ENCODE assay signal across 30 mouse cellular contexts in genomic region chr2:76592401-76592924, GRCm38 (mm10). TPM values are rescaled to one million over a fixed set of nuclear protein-coding genes. Genes with fewer than 3 reads are reported as not detected.
DNase-seq lines count a peak whose midpoint lies in the region; ATAC-seq and TF ChIP-seq lines count a peak whose summit lies in the region.
"Had no signal": no experiment of that assay in that cellular context is flagged by ENCODE, and none has a peak within 500 bp of the region (broad histone marks: within the 10 kb centered on the region; RNA-seq: fewer than 3 reads in every experiment).

No protein-coding gene starts in this region.

- H3K4me2 ChIP-seq in lung, embryonic 15.5 days: no peak overlapping the region
- H3K4me2 ChIP-seq: embryonic facial prominence, embryonic 13.5 days; forebrain, embryonic 13.5 days; heart, embryonic 11.5 days; hindbrain, embryonic 13.5 days had no signal

- peaks cover 3% of the 10 kb centered on the region; the same call in 1 of the 2 replicates for H3K36me3 ChIP-seq in kidney, adult 2 months (ENCODE audit: control insufficient read depth, insufficient read depth, low read length)
- H3K36me3 ChIP-seq in lung, embryonic 15.5 days: no peaks in the 10 kb centered on the region
- H3K36me3 ChIP-seq: forebrain, embryonic 10.5 days; hindbrain, embryonic 10.5 days had no signal

- intact Hi-C loops in heart, postnatal 10 days (cut with DNase I): no loop called here

- no peaks in the 10 kb centered on the region for H3K4me1 ChIP-seq in kidney, adult 2 months (ENCODE audit: control insufficient read depth, insufficient read depth, low read length)
- H3K4me1 ChIP-seq in lung, embryonic 15.5 days: peaks cover 10% of the 10 kb centered on the region; the same call in 1 of the 2 replicates
- H3K4me1 ChIP-seq in lung, adult 2 months (ENCODE audit: control insufficient read depth, insufficient read depth, low read length): peaks cover 5% of the 10 kb centered on the region
- H3K4me1 ChIP-seq: forebrain, embryonic 13.5 days; hindbrain, embryonic 10.5 days; hindbrain, embryonic 13.5 days had no signal

- TF ChIP-seq POLR2A in kidney, adult 2 months (IDR thresholded peaks at IDR 0.05; ENCODE audit: low read depth, low read length): no peak
- TF ChIP-seq POLR2A in lung, adult 2 months (IDR thresholded peaks at IDR 0.05; ENCODE audit: borderline replicate concordance, extremely low read depth, low read depth, low read length): no peak

- H3K27ac ChIP-seq in kidney, adult 2 months (ENCODE audit: insufficient read depth, low read depth, low read length): no peak overlapping the region
- H3K27ac ChIP-seq in lung, embryonic 15.5 days: 0 out of 2 replicates have a peak overlapping the region, but pooled peaks have one; percentile 19
- H3K27ac ChIP-seq: embryonic facial prominence, embryonic 10.5 days; embryonic facial prominence, embryonic 13.5 days; forebrain, embryonic 10.5 days; forebrain, embryonic 13.5 days; hindbrain, embryonic 10.5 days; hindbrain, embryonic 13.5 days had no signal

- no peak for TF ChIP-seq CTCF in kidney, adult 2 months (conservative IDR thresholded peaks at IDR 0.05; ENCODE audit: insufficient read depth, insufficient read length, low read depth, low read length)
- TF ChIP-seq CTCF in lung, adult 2 months (IDR thresholded peaks at IDR 0.05; ENCODE audit: insufficient read depth, low read length): no peak

- no peaks in the 10 kb centered on the region for H3K9me3 ChIP-seq in lung, embryonic 15.5 days
- H3K9me3 ChIP-seq: embryonic facial prominence, embryonic 10.5 days; embryonic facial prominence, embryonic 13.5 days; forebrain, embryonic 10.5 days; forebrain, embryonic 13.5 days; hindbrain, embryonic 10.5 days; hindbrain, embryonic 13.5 days had no signal

- no peaks in the 10 kb centered on the region for H3K27me3 ChIP-seq in kidney, adult 2 months (replicated peaks; ENCODE audit: control insufficient read depth, insufficient read depth, low read length)
- no peaks in the 10 kb centered on the region for H3K27me3 ChIP-seq in lung, embryonic 15.5 days
- H3K27me3 ChIP-seq: embryonic facial prominence, embryonic 13.5 days; forebrain, embryonic 13.5 days; hindbrain, embryonic 13.5 days had no signal

- no peak overlapping the region for H3K9ac ChIP-seq in lung, embryonic 15.5 days
- H3K9ac ChIP-seq: embryonic facial prominence, embryonic 13.5 days; forebrain, embryonic 13.5 days; hindbrain, embryonic 13.5 days had no signal

- DNase-seq in kidney, adult 2 months: peak; percentile 31
- no peak for DNase-seq in kidney, postnatal 36 days
- no peak for DNase-seq in lung, adult 2 months
- peak; percentile 25 for DNase-seq in lung, postnatal 10 days
- peak; percentile 21 to 62 for DNase-seq in lung, postnatal 4 days
- DNase-seq in heart, postnatal 10 days: no peak
- DNase-seq in cerebellum, postnatal 25 days: no peak
- DNase-seq: adrenal gland, adult 8-10 months; adrenal gland, postnatal 25 days; cerebellum, adult 18-20 months; cerebellum, adult 9-10 months; cerebellum, postnatal 36 days; embryo, embryonic 11 days; gastrocnemius, postnatal 14 days; heart, adult 11 months; heart, postnatal 36 days had no signal

- H3K4me3 ChIP-seq in kidney, adult 2 months (ENCODE audit: insufficient read depth, low read depth, low read length): no peak overlapping the region
- H3K4me3 ChIP-seq in lung, embryonic 15.5 days: no peak overlapping the region
- no peak overlapping the region for H3K4me3 ChIP-seq in lung, adult 2 months (replicated peaks; ENCODE audit: extremely low read depth, low read depth, low read length)
- H3K4me3 ChIP-seq: embryonic facial prominence, embryonic 10.5 days; embryonic facial prominence, embryonic 13.5 days; forebrain, embryonic 10.5 days; forebrain, embryonic 13.5 days; hindbrain, embryonic 10.5 days; hindbrain, embryonic 13.5 days had no signal

- ATAC-seq in lung, embryonic 15.5 days (ENCODE audit: borderline replicate concordance, extremely low read depth, low FRiP score, low TSS enrichment): no peak
- ATAC-seq: forebrain, embryonic 13.5 days; forebrain, embryonic 16.5 days; hindbrain, embryonic 16.5 days had no signal

- WGBS in kidney, adult 2 months: 47% methylated on average over 3 of the region's 3 CpGs
- 50% methylated on average over 3 of the region's 3 CpGs for WGBS in lung, embryonic 15.5 days
- WGBS in lung, adult 2 months: 59% methylated on average over 3 of the region's 3 CpGs

RNA-seq across cellular contexts. Expression of gene Prkra, which starts 55.4 kb away (rescaled TPM):
- 15.3 and 17.0 TPM in 2 replicates for polyA plus RNA-seq in kidney, adult 2 months (2012; rRNA removed)
- polyA plus RNA-seq in lung, embryonic 15.5 days (2015; fragmentation: Nextera tagmentation; extraction: Ambion mirVana): 68.2 and 73.7 TPM in 2 replicates
- polyA plus RNA-seq in lung, adult 2 months (2012; rRNA removed): 11.2 and 11.6 TPM in 2 replicates
- 10 to 100 TPM; 16.4 to 18.4 TPM for total RNA-seq in heart, postnatal 10 days (2021)

RNA-seq across cellular contexts. Expression of gene Pjvk, which starts 55.8 kb away (rescaled TPM):
- 1.1 and 1.2 TPM in 2 replicates for polyA plus RNA-seq in kidney, adult 2 months (2012; rRNA removed)
- 0.20 and 0.21 TPM in 2 replicates for polyA plus RNA-seq in lung, embryonic 15.5 days (2015; fragmentation: Nextera tagmentation; extraction: Ambion mirVana)
- not detected in 2 replicates for polyA plus RNA-seq in lung, adult 2 months (2012; rRNA removed)
- under 1 TPM in 1 of 2 experiments, not detected in 1; 0.45 TPM for total RNA-seq in heart, postnatal 10 days (2021)
- total RNA-seq: adrenal gland, adult 8-10 months; adrenal gland, postnatal 25 days; ES-E14; gastrocnemius, adult 18-20 months; gastrocnemius, postnatal 14 days; heart, adult 8-10 months; heart, postnatal 36 days had no signal
- polyA plus RNA-seq: heart, embryonic 14.5 days had no signal

Comparison
In these comparisons a context has a peak if more than half of its experiments do, and no peak if none do; other contexts are left out.
1. DNase-seq: peak in kidney, adult 2 months (single experiment), lung, postnatal 10 days (single experiment) and lung, postnatal 4 days (2 of 2); none in kidney, postnatal 36 days (0 of 2), lung, adult 2 months (single experiment), heart, postnatal 10 days (0 of 2) and cerebellum, postnatal 25 days (0 of 2).